Mouse (Mus musculus): ENCODE data around the gene Srarp. TPM values are rescaled to one million over a fixed set of nuclear protein-coding genes. Genes with fewer than 3 reads are reported as not detected.

Srarp gene
- polyA plus RNA-seq (2014; fragmentation: Illumina TruSeq; extraction: RNeasy Lipid Tissue Mini Kit (QIAGEN cat#74804); ENCODE audit: low read depth, low replicate concordance) = 0.50 TPM

GRCm38 (mm10) chr4:141435974-141436373 lies at the start of gene Srarp:
TSS of gene Srarp (minus strand) at chr4:141436105.

GRCm38 (mm10) chr4:141444451-141445327 lies 8.8 kb upstream of the Srarp start, which contains the start of gene Zbtb17:
TSS of gene Zbtb17 (plus strand) at chr4:141444654.

GRCm38 (mm10) chr4:141420192-141420829 lies 15.6 kb downstream of the Srarp start, which contains the start of gene Hspb7:
TSS of gene Hspb7 (plus strand) at chr4:141420779.

GRCm38 (mm10) chr4:141415924-141416323 lies 20.0 kb downstream of the Srarp start, which contains the start of gene Clcnkb:
TSS of gene Clcnkb (minus strand) at chr4:141416014.

GRCm38 (mm10) chr4:141398545-141398944 lies 37.4 kb downstream of the Srarp start, which contains the start of gene Clcnka:
TSS of gene Clcnka (minus strand) at chr4:141398724.

Other genes with a start within 250 kb of the Srarp start
- gene Rsg1, start 222.1 kb downstream of the Srarp start, polyA plus RNA-seq (2014; fragmentation: Illumina TruSeq; extraction: RNeasy Lipid Tissue Mini Kit (QIAGEN cat#74804); ENCODE audit: low read depth, low replicate concordance) = 0.78 TPM
- gene Arhgef19, start 196.6 kb downstream of the Srarp start, polyA plus RNA-seq (2014; fragmentation: Illumina TruSeq; extraction: RNeasy Lipid Tissue Mini Kit (QIAGEN cat#74804); ENCODE audit: low read depth, low replicate concordance) = 5.9 TPM
- gene Epha2, start 134.9 kb downstream of the Srarp start, polyA plus RNA-seq (2014; fragmentation: Illumina TruSeq; extraction: RNeasy Lipid Tissue Mini Kit (QIAGEN cat#74804); ENCODE audit: low read depth, low replicate concordance) = 4.4 TPM
- 0.93 TPM for gene Fam131c, start 67.9 kb downstream of the Srarp start, polyA plus RNA-seq (2014; fragmentation: Illumina TruSeq; extraction: RNeasy Lipid Tissue Mini Kit (QIAGEN cat#74804); ENCODE audit: low read depth, low replicate concordance)
- 0.12 TPM for gene Clcnka, start 37.4 kb downstream of the Srarp start, polyA plus RNA-seq (2014; fragmentation: Illumina TruSeq; extraction: RNeasy Lipid Tissue Mini Kit (QIAGEN cat#74804); ENCODE audit: low read depth, low replicate concordance)
- 10.3 TPM for gene Clcnkb, start 20.1 kb downstream of the Srarp start, polyA plus RNA-seq (2014; fragmentation: Illumina TruSeq; extraction: RNeasy Lipid Tissue Mini Kit (QIAGEN cat#74804); ENCODE audit: low read depth, low replicate concordance)
- gene Hspb7, start 15.3 kb downstream of the Srarp start, polyA plus RNA-seq (2014; fragmentation: Illumina TruSeq; extraction: RNeasy Lipid Tissue Mini Kit (QIAGEN cat#74804); ENCODE audit: low read depth, low replicate concordance) = 8.9 TPM
- gene Zbtb17, start 8.5 kb upstream of the Srarp start, polyA plus RNA-seq (2014; fragmentation: Illumina TruSeq; extraction: RNeasy Lipid Tissue Mini Kit (QIAGEN cat#74804); ENCODE audit: low read depth, low replicate concordance) = 13.0 TPM
- 15.2 TPM for gene Spen, start 102.5 kb upstream of the Srarp start, polyA plus RNA-seq (2014; fragmentation: Illumina TruSeq; extraction: RNeasy Lipid Tissue Mini Kit (QIAGEN cat#74804); ENCODE audit: low read depth, low replicate concordance)
- 28.6 TPM for gene Fblim1, start 170.0 kb upstream of the Srarp start, polyA plus RNA-seq (2014; fragmentation: Illumina TruSeq; extraction: RNeasy Lipid Tissue Mini Kit (QIAGEN cat#74804); ENCODE audit: low read depth, low replicate concordance)
- gene Tmem82, start 182.5 kb upstream of the Srarp start, polyA plus RNA-seq (2014; fragmentation: Illumina TruSeq; extraction: RNeasy Lipid Tissue Mini Kit (QIAGEN cat#74804); ENCODE audit: low read depth, low replicate concordance) = 0.89 TPM
- 1.7 TPM for gene Slc25a34, start 187.7 kb upstream of the Srarp start, polyA plus RNA-seq (2014; fragmentation: Illumina TruSeq; extraction: RNeasy Lipid Tissue Mini Kit (QIAGEN cat#74804); ENCODE audit: low read depth, low replicate concordance)
- gene Plekhm2, start 228.8 kb upstream of the Srarp start, polyA plus RNA-seq (2014; fragmentation: Illumina TruSeq; extraction: RNeasy Lipid Tissue Mini Kit (QIAGEN cat#74804); ENCODE audit: low read depth, low replicate concordance) = 35.6 TPM
- 4.3 TPM for gene Rsc1a1, start 249.5 kb upstream of the Srarp start, polyA plus RNA-seq (2014; fragmentation: Illumina TruSeq; extraction: RNeasy Lipid Tissue Mini Kit (QIAGEN cat#74804); ENCODE audit: low read depth, low replicate concordance)